Mouse (Mus musculus): Measurements from ENCODE around the gene Apba3. TPM values are rescaled to one million over a fixed set of nuclear protein-coding genes. Genes with fewer than 3 reads are reported as not detected.

Gene Apba3
- 30.7 TPM for polyA plus RNA-seq (2015; fragmentation: Illumina TruSeq; extraction: RNeasy Lipid Tissue Mini Kit (QIAGEN cat#74804); ENCODE audit: low read depth, low replicate concordance)

DNA sequence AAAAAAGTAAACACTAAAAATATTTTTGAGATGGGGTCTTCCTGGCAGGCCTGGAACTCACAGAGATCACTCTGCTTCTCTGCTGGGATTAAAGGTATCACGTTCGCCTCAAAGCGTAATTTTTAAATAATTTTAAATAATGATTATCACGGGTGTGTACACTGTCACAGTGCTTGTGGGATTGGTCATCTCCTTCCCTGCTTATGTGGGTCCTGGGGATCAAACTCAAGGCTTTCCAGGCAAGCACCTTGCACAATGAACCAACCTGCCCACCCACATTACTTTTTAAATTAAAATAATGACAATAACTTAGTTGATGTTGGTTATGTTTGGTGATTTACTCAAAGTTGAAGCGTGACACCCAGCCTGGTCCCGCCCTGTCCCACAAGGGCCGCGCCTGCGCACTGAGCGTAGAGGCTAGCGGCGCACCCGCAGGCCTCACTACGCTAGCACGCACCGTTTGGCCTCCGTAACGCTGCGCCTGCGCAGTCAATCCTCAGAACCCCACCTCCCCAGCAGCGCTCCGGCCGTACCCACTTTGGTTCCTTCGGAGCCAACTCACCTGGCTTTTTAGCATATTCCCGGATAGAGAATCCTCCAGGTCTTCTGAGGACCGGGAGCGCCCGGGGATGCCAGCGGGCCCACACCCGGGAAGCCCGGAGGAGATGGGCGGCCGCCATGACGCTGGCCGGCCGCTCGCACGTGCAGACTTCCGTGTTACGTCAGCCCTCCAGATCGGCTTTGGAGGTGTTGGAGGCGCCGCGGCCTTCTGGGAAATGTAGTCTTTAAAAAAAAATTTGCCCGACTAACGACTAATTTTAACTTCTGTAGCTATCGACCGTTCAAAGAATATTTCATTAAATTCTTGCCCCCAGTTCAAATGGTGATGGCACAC is at the start of gene Apba3, which contains the start of gene Mrpl54:
Apba3 (plus strand) TSS at position 750 of the 895 bp plus-strand sequence.
Mrpl54 (minus strand) TSS at position 724 of the 895 bp plus-strand sequence.

DNA sequence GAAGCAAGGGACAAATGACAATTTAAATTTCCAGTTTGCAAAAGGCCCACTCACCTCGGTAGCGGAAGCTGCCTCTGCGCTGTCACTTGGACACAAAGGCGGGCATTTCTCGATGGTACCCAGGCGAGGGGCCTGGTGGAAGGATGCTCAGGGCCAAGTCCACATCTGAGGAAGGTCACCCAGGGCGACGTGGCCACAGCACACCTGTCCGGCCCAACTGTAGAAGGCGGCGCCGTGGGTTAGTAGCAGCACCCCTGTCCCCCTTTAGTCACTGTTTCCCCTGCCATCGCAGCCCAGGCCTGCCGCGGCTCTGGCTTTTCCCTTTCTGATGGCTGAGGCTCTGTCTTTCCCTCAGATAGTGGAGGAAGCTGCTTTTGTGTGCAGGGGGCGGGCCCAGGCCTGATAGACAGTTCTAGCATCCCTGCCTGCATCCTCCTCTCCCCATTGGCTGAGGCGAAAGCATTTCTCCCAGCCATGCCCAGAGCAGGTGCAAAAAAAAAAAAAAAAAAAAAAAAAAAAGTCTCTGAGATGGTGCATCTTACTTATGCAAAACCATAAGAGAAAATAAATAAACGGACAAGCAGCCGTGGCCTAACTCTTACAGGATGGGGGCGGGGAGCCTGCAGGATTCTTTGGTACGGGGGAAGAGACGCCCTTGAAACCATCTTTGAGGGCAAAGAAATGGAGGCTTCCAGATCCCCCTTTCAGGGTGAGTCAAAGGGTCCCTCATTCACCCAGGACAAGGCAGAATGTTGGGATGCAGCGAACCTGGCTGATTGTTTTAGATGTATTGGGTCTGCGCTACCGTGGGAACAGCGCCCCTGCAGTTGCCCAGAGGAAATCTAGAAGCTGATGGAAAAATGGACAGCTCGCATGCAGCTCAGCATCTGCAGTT is 36.1 kb upstream of the Apba3 start, which contains the start of gene Atcay:
Atcay (minus strand) TSS at position 396 of the 895 bp plus-strand sequence.

DNA sequence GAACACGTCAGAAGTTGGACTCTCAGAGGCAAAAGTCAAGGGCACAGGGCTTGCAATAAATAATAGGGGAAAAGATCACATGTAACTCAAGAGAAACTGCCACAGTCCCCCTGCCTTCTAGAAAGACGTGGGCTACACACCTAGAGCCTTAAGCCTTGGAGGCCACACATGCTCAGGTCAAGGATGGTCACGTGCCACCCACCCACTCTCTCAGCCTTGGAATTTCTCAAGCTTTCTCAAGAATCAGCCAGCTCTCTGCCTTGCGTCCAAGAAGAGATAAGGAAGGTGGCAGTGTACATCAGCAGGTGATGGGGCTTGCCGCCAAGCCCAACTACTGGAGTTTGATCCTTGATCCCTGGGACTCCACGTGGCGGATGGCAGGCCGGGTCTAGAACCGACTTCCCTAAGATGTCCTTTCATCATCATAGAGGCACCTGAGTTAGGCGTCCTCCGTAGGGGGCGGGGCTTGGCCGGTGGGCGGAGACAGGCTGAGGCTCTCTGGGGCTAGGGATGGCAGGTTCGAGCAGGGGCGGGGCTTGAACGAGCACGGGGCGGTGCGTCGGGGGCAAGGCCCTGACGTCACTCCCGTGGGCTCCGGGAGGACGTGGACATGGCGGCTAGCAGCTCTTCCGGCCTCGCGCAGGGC is 34.1 kb upstream of the Apba3 start, which contains the start of gene Zfr2:
Zfr2 (plus strand) TSS at position 576 of the 646 bp plus-strand sequence.

DNA sequence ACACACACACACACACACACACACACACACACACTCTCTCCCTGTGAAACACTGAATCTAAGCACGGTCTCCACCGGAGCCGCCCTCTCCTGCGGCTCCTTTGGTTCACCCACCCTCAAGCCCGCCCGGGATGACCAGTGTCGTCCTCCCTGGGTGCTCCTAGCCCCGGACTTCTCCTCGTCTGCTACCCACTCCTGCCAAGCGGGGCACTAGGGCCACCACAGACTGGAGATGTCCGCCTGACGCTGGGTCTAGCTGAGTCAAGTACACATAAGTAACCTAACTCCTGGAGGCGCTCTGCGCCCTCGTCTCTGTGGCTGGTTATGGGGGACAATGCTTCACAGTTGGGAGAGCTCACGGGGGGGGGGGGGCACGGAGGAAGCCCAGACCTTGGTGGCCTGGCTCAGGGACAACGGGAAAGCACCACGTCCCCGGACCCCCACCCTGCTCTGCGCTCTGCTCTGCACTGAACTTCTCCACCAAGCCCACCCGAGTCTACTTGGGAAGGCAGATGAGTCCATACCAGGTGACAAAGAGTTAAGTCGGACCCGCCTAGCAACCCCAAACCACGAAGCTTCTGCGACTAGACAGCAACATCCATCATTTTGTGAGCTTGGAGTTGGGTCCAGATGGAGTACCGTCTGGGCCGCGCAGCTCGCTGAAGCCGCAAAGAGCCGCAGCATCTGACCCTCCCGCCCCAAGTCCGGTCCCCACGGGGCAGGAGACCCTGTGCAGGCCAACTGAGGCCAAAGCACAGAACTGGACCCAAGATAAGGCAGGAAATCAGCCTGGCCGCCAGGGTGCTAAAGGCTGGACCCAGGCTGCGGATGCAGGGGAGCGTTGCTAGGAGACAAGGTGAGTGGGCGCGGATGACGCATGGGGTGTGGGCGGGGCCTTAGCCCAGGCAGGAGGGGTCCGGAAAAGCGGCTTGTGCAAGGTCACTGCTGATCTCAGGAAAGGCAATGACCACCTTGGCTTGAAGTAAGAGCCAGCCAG is 14.0 kb upstream of the Apba3 start, which contains the start of gene Matk:
Matk (plus strand) TSS at position 512 of the 996 bp plus-strand sequence.

DNA sequence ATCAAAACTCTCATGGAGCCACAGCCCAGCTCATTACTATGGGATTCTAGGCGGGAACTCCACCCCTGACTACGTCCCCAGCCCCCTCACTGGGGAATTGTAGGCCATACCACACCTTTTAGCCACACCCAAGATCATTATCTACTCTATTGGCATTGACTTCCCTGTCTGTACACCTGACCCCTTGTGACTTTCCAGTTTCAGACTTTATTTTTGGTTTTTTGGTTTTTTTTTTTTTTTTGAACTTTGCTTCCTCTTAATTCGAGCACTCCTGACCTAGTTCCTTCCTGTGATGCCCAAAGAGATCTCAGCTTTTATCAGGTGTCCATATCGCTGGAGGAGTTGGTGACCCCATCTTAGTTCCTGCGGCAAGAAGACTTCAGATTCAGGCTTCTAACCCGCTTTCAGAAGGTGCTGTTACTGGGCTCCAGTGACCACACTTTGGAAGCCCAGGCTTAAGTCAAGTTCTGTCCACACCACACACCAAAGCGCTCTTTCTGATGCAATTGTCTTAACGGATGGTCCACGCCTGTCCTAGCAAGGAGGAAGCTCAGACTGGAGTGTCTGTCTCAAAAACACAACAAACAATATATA is 24.8 kb downstream of the Apba3 start, which contains the start of gene Tjp3:
Tjp3 (minus strand) TSS at position 71 of the 594 bp plus-strand sequence.

DNA sequence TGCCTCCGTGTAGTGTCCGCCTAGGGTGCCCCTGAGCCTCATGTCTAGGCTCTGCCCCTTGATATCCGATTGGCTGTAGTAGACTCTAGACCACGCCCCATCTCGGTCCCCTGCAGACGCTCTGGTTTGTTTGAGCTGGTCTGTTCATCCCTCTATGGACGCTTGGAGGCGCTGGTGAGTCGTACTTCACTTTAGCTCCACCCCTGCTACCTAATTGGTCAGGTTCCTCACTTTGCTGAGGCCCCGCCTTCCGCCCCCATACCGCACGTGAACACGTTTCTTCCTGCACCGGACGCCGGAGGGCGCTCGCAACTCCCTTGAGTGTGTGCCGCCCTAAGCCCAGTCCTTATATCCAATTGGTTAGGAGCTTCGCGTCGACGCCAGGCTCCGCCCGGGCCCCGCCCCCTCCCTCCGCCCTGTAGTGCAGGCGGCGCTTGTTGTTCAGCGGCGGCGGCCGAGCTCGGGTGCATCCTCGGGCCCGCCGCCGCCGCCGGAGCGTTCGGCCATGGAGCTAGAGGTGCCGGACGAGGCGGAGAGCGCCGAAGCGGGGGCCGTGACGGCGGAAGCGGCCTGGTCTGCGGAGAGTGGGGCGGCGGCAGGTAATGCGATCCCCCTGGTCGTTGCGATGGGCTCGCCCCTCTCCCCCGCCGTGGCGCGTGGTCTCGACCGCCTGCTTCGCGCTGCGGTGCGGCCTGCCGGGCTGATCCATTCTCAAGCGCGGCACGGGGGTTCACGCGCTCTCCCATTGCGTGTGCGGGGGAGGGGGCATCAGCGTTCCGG is 26.0 kb downstream of the Apba3 start, which contains the start of gene Pip5k1c:
Pip5k1c (plus strand) TSS at position 410 of the 780 bp plus-strand sequence.

DNA sequence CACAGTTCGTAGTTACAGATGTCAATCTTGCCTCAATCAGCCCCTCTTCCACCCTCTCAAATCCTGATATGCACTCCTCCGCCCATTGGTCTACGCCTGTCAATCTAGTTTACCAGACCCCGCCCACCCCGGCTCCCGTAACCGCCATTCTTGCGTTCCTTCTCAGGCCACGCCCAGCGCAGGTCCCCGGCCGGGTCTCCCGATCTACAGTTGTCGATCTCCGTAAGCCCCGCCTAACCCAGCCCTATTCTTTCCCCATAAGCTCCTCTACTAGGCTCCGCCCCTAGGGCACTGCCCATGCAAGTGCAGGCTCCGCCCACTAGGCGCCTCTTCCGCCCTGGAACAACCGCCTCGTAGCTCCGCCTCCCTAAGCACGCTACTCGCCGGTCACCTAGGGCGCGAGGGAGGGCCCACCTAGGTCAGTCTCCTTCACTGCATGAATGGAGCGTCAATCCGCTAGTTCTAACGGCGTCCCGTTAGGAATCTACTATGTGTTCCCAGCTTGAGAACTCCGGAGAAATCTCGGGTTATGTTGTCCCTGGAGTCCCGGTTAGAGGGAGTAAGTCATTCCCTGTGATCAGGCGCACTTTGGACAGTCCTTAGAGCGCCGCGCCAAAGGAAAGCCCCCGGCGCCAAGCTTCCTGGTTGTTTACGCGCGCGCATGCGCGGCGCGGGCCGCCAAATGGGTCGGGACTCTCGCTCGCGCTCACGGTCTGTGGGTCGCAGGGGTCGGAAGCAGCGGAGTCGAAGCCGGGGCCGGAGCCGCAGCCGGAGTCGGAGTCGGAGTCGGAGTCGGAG is 54.0 kb downstream of the Apba3 start, which contains the start of gene Cactin:
Cactin (plus strand) TSS at position 554 of the 798 bp plus-strand sequence.

Other genes starting within 250 kb of the Apba3 start
- 90.3 TPM for gene Diras1, start 241.3 kb upstream of the Apba3 start, polyA plus RNA-seq (2015; fragmentation: Illumina TruSeq; extraction: RNeasy Lipid Tissue Mini Kit (QIAGEN cat#74804); ENCODE audit: low read depth, low replicate concordance)
- 48.1 TPM for gene Slc39a3, start 229.5 kb upstream of the Apba3 start, polyA plus RNA-seq (2015; fragmentation: Illumina TruSeq; extraction: RNeasy Lipid Tissue Mini Kit (QIAGEN cat#74804); ENCODE audit: low read depth, low replicate concordance)
- gene Sgta, start 206.8 kb upstream of the Apba3 start, polyA plus RNA-seq (2015; fragmentation: Illumina TruSeq; extraction: RNeasy Lipid Tissue Mini Kit (QIAGEN cat#74804); ENCODE audit: low read depth, low replicate concordance), result 171 TPM
- 39.4 TPM for gene Thop1, start 196.9 kb upstream of the Apba3 start, polyA plus RNA-seq (2015; fragmentation: Illumina TruSeq; extraction: RNeasy Lipid Tissue Mini Kit (QIAGEN cat#74804); ENCODE audit: low read depth, low replicate concordance)
- gene Creb3l3, start 168.1 kb upstream of the Apba3 start, polyA plus RNA-seq (2015; fragmentation: Illumina TruSeq; extraction: RNeasy Lipid Tissue Mini Kit (QIAGEN cat#74804); ENCODE audit: low read depth, low replicate concordance), result 0.51 TPM
- 96.3 TPM for gene Map2k2, start 161.0 kb upstream of the Apba3 start, polyA plus RNA-seq (2015; fragmentation: Illumina TruSeq; extraction: RNeasy Lipid Tissue Mini Kit (QIAGEN cat#74804); ENCODE audit: low read depth, low replicate concordance)
- gene Zbtb7a, start 131.7 kb upstream of the Apba3 start, polyA plus RNA-seq (2015; fragmentation: Illumina TruSeq; extraction: RNeasy Lipid Tissue Mini Kit (QIAGEN cat#74804); ENCODE audit: low read depth, low replicate concordance), result 45.3 TPM
- 17.8 TPM for gene Pias4, start 99.0 kb upstream of the Apba3 start, polyA plus RNA-seq (2015; fragmentation: Illumina TruSeq; extraction: RNeasy Lipid Tissue Mini Kit (QIAGEN cat#74804); ENCODE audit: low read depth, low replicate concordance)
- 804 TPM for gene Eef2, start 90.3 kb upstream of the Apba3 start, polyA plus RNA-seq (2015; fragmentation: Illumina TruSeq; extraction: RNeasy Lipid Tissue Mini Kit (QIAGEN cat#74804); ENCODE audit: low read depth, low replicate concordance)
- gene Dapk3, start 84.0 kb upstream of the Apba3 start, polyA plus RNA-seq (2015; fragmentation: Illumina TruSeq; extraction: RNeasy Lipid Tissue Mini Kit (QIAGEN cat#74804); ENCODE audit: low read depth, low replicate concordance), result 65.2 TPM
- not detected for gene 4930442H23Rik, start 83.1 kb upstream of the Apba3 start, polyA plus RNA-seq (2015; fragmentation: Illumina TruSeq; extraction: RNeasy Lipid Tissue Mini Kit (QIAGEN cat#74804); ENCODE audit: low read depth, low replicate concordance)
- not detected for gene Nmrk2, start 64.9 kb upstream of the Apba3 start, polyA plus RNA-seq (2015; fragmentation: Illumina TruSeq; extraction: RNeasy Lipid Tissue Mini Kit (QIAGEN cat#74804); ENCODE audit: low read depth, low replicate concordance)
- 148 TPM for gene Atcay, start 36.1 kb upstream of the Apba3 start, polyA plus RNA-seq (2015; fragmentation: Illumina TruSeq; extraction: RNeasy Lipid Tissue Mini Kit (QIAGEN cat#74804); ENCODE audit: low read depth, low replicate concordance)
- gene Zfr2, start 33.8 kb upstream of the Apba3 start, polyA plus RNA-seq (2015; fragmentation: Illumina TruSeq; extraction: RNeasy Lipid Tissue Mini Kit (QIAGEN cat#74804); ENCODE audit: low read depth, low replicate concordance), result 39.4 TPM
- 194 TPM for gene Matk, start 14.0 kb upstream of the Apba3 start, polyA plus RNA-seq (2015; fragmentation: Illumina TruSeq; extraction: RNeasy Lipid Tissue Mini Kit (QIAGEN cat#74804); ENCODE audit: low read depth, low replicate concordance)
- 82.8 TPM for gene Mrpl54, start within 50 bp of the Apba3 start, polyA plus RNA-seq (2015; fragmentation: Illumina TruSeq; extraction: RNeasy Lipid Tissue Mini Kit (QIAGEN cat#74804); ENCODE audit: low read depth, low replicate concordance)
- 0.57 TPM for gene Tjp3, start 24.6 kb downstream of the Apba3 start, polyA plus RNA-seq (2015; fragmentation: Illumina TruSeq; extraction: RNeasy Lipid Tissue Mini Kit (QIAGEN cat#74804); ENCODE audit: low read depth, low replicate concordance)
- gene Pip5k1c, start 26.0 kb downstream of the Apba3 start, polyA plus RNA-seq (2015; fragmentation: Illumina TruSeq; extraction: RNeasy Lipid Tissue Mini Kit (QIAGEN cat#74804); ENCODE audit: low read depth, low replicate concordance), result 246 TPM
- 18.8 TPM for gene Cactin, start 54.1 kb downstream of the Apba3 start, polyA plus RNA-seq (2015; fragmentation: Illumina TruSeq; extraction: RNeasy Lipid Tissue Mini Kit (QIAGEN cat#74804); ENCODE audit: low read depth, low replicate concordance)
- gene Tbxa2r, start 61.8 kb downstream of the Apba3 start, polyA plus RNA-seq (2015; fragmentation: Illumina TruSeq; extraction: RNeasy Lipid Tissue Mini Kit (QIAGEN cat#74804); ENCODE audit: low read depth, low replicate concordance), result 0.85 TPM
- gene Gipc3, start 76.3 kb downstream of the Apba3 start, polyA plus RNA-seq (2015; fragmentation: Illumina TruSeq; extraction: RNeasy Lipid Tissue Mini Kit (QIAGEN cat#74804); ENCODE audit: low read depth, low replicate concordance), result 1.2 TPM
- gene Hmg20b, start 83.5 kb downstream of the Apba3 start, polyA plus RNA-seq (2015; fragmentation: Illumina TruSeq; extraction: RNeasy Lipid Tissue Mini Kit (QIAGEN cat#74804); ENCODE audit: low read depth, low replicate concordance), result 24.4 TPM
- gene Mfsd12, start 90.5 kb downstream of the Apba3 start, polyA plus RNA-seq (2015; fragmentation: Illumina TruSeq; extraction: RNeasy Lipid Tissue Mini Kit (QIAGEN cat#74804); ENCODE audit: low read depth, low replicate concordance), result 19.9 TPM
- not detected for gene 4930404N11Rik, start 98.9 kb downstream of the Apba3 start, polyA plus RNA-seq (2015; fragmentation: Illumina TruSeq; extraction: RNeasy Lipid Tissue Mini Kit (QIAGEN cat#74804); ENCODE audit: low read depth, low replicate concordance)
- 48.4 TPM for gene Fzr1, start 111.6 kb downstream of the Apba3 start, polyA plus RNA-seq (2015; fragmentation: Illumina TruSeq; extraction: RNeasy Lipid Tissue Mini Kit (QIAGEN cat#74804); ENCODE audit: low read depth, low replicate concordance)
- 94.1 TPM for gene Dohh, start 117.5 kb downstream of the Apba3 start, polyA plus RNA-seq (2015; fragmentation: Illumina TruSeq; extraction: RNeasy Lipid Tissue Mini Kit (QIAGEN cat#74804); ENCODE audit: low read depth, low replicate concordance)
- 5.0 TPM for gene Gm48551, start 117.5 kb downstream of the Apba3 start, polyA plus RNA-seq (2015; fragmentation: Illumina TruSeq; extraction: RNeasy Lipid Tissue Mini Kit (QIAGEN cat#74804); ENCODE audit: low read depth, low replicate concordance)
- 3.5 TPM for gene Gm48552, start 122.0 kb downstream of the Apba3 start, polyA plus RNA-seq (2015; fragmentation: Illumina TruSeq; extraction: RNeasy Lipid Tissue Mini Kit (QIAGEN cat#74804); ENCODE audit: low read depth, low replicate concordance)
- 2.5 TPM for gene Smim24, start 126.1 kb downstream of the Apba3 start, polyA plus RNA-seq (2015; fragmentation: Illumina TruSeq; extraction: RNeasy Lipid Tissue Mini Kit (QIAGEN cat#74804); ENCODE audit: low read depth, low replicate concordance)
- 52.1 TPM for gene Nfic, start 188.7 kb downstream of the Apba3 start, polyA plus RNA-seq (2015; fragmentation: Illumina TruSeq; extraction: RNeasy Lipid Tissue Mini Kit (QIAGEN cat#74804); ENCODE audit: low read depth, low replicate concordance)
- gene Celf5, start 215.7 kb downstream of the Apba3 start, polyA plus RNA-seq (2015; fragmentation: Illumina TruSeq; extraction: RNeasy Lipid Tissue Mini Kit (QIAGEN cat#74804); ENCODE audit: low read depth, low replicate concordance), result 123 TPM
- gene Ncln, start 229.4 kb downstream of the Apba3 start, polyA plus RNA-seq (2015; fragmentation: Illumina TruSeq; extraction: RNeasy Lipid Tissue Mini Kit (QIAGEN cat#74804); ENCODE audit: low read depth, low replicate concordance), result 61.7 TPM
- 0.61 TPM for gene S1pr4, start 233.2 kb downstream of the Apba3 start, polyA plus RNA-seq (2015; fragmentation: Illumina TruSeq; extraction: RNeasy Lipid Tissue Mini Kit (QIAGEN cat#74804); ENCODE audit: low read depth, low replicate concordance)

Data from brain, adult 10 weeks (tissue).